Mouse (Mus musculus): ENCODE results near the gene Krtap31-2. TPM values are rescaled to one million over a fixed set of nuclear protein-coding genes. Genes with fewer than 3 reads are reported as not detected.

Krtap31-2 gene
- polyA plus RNA-seq (2012; rRNA removed) = not detected in 2 replicates

DNA sequence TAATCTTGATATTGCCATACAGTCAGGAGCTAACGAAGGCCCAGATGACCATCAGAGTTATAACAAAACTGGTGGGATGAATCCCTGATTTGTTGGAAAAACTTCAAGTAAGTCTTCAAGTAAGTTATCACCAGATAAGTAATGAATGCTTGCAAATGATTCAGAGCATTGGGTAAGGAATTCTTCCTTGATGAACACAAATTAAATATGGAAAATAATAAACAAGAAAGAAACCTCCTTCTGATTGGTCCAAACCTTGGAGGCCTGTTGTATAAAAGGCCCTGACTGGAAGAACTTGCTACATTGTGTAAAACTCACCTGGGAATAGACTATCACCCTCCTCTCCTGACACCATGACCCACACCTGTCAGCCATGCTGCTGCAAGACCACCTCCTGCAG is at the start of gene Krtap31-2:
Gene Krtap31-2 (plus strand): TSS at position 301 of the 400 bp plus-strand sequence.

DNA sequence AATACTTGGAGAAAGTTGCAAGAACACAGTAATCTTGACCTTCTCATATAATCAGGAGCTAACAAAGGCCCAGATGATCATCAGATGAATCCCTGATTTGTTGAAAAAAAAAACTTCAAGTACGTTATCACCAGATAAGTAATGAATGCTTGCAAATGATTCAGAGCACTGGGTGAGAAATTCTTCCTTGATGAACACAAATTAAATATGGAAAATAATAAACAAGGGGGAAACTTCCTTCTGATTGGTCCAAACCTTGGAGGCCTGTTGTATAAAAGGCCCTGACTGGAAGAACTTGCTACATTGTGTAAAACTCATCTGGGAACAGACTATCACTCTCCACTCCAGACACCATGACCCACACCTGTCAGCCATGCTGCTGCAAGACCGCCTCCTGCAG is 28.5 kb upstream of the Krtap31-2 start, which contains the start of gene Krtap31-1:
Gene Krtap31-1 (plus strand): TSS at position 301 of the 400 bp plus-strand sequence.

DNA sequence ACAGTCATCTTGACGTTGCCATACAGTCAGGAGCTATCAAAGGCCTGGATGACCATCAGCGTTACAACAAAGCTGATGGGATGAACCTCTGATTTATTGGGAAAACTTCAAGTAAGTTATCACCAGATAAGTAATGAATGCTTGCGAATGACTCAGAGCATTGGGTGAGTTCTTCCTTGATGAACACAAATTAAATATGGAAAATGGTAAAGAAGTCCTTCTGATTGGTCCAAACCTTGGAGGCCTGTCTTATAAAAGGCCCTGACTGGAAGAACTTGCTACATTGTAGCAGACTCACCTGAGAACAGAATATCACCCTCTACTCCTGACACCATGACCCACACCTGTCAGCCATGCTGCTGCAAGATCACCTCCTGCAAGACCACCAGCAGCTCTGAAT is 21.6 kb upstream of the Krtap31-2 start, which contains the start of gene Gm11565:
Gene Gm11565 (plus strand): TSS at position 301 of the 400 bp plus-strand sequence.

DNA sequence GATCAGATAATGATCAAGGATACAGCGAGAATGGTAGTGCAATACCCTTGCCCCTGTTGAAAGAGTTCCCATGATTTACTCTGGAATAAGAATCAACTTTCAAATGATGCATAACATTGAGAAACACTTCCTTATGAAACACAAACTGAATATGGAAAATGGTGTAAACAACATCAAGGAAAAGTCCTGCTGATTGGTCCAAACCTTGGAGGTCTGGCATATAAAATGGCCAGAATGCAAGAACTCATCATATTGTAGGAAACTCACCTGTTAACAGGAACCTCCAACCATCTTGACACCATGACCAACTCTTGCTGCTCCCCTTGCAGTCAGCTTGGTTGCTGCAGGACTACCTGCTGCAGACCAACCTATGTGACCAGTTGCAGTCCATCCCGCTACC is 12.1 kb downstream of the Krtap31-2 start, which contains the start of gene Krtap9-5:
Gene Krtap9-5 (plus strand): TSS at position 301 of the 400 bp plus-strand sequence.

DNA sequence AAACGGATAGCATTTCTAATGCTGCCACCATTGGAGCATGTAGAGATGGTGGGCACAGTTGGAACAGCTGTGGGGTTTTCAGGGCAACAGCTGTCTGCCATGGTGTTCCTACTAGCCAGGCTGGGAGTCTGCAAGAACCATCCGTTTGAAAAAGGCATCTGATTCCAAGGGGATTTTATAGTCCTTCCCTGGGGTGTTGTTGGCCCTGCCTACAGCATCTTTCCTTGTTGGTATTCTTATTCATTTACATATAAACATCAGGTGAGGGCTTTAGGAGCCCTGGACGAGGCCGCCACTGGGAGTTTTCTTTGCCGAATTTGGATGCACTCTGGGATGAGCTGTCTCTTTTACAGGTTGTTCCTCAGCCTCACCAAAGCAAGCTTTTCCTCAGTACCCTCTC is 42.9 kb downstream of the Krtap31-2 start, which contains the start of gene Krtap29-1:
Gene Krtap29-1 (minus strand): TSS at position 101 of the 400 bp plus-strand sequence.

DNA sequence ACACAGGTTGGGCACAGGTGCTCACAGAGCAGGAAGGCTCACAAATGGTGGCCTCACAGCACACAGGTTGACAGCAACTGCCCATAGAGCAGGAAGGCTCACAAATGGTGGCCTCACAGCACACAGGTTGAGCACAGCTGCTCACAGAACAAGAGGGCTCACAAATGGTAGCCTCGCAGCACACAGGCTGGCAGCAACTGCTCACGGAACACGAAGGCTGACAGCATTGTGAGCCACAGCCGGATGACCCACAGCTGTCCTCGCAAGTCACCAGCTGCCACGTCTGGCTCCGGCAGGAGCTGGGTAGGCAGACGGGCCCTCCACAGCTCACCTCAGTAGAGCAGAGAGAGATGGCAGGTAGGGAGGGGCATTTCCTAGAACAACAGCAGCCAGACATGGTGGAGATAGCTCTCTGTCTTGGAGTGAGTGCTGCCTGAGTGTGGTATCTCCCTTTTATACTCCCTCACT is 50.1 kb downstream of the Krtap31-2 start, which contains the start of gene Krtap16-1:
Gene Krtap16-1 (minus strand): TSS at position 418 of the 468 bp plus-strand sequence.

Other genes starting within 250 kb of the Krtap31-2 start
- gene Gm14190, start 245.6 kb upstream of the Krtap31-2 start, polyA plus RNA-seq (2012; rRNA removed) = not detected in 2 replicates
- not detected in 2 replicates for gene Gm14180, start 202.0 kb upstream of the Krtap31-2 start, polyA plus RNA-seq (2012; rRNA removed)
- not detected in 2 replicates for gene Gm11595, start 163.4 kb upstream of the Krtap31-2 start, polyA plus RNA-seq (2012; rRNA removed)
- not detected in 2 replicates for gene Krtap4-8, start 155.6 kb upstream of the Krtap31-2 start, polyA plus RNA-seq (2012; rRNA removed)
- not detected in 2 replicates for gene Krtap4-9, start 151.1 kb upstream of the Krtap31-2 start, polyA plus RNA-seq (2012; rRNA removed)
- not detected in 2 replicates for gene Gm11596, start 142.8 kb upstream of the Krtap31-2 start, polyA plus RNA-seq (2012; rRNA removed)
- gene Gm11569, start 137.4 kb upstream of the Krtap31-2 start, polyA plus RNA-seq (2012; rRNA removed) = not detected in 2 replicates
- not detected in 2 replicates for gene Gm11554, start 131.8 kb upstream of the Krtap31-2 start, polyA plus RNA-seq (2012; rRNA removed)
- not detected in 2 replicates for gene Krtap4-13, start 126.4 kb upstream of the Krtap31-2 start, polyA plus RNA-seq (2012; rRNA removed)
- not detected in 2 replicates for gene Gm11564, start 120.6 kb upstream of the Krtap31-2 start, polyA plus RNA-seq (2012; rRNA removed)
- gene 2300003K06Rik, start 98.2 kb upstream of the Krtap31-2 start, polyA plus RNA-seq (2012; rRNA removed) = not detected in 2 replicates
- 0.09 and 0.10 TPM in 2 replicates for gene Krtap4-16, start 84.7 kb upstream of the Krtap31-2 start, polyA plus RNA-seq (2012; rRNA removed)
- not detected in 2 replicates for gene Gm11568, start 78.4 kb upstream of the Krtap31-2 start, polyA plus RNA-seq (2012; rRNA removed)
- not detected in 2 replicates for gene Gm11559, start 71.8 kb upstream of the Krtap31-2 start, polyA plus RNA-seq (2012; rRNA removed)
- gene Krtap9-1, start 62.9 kb upstream of the Krtap31-2 start, polyA plus RNA-seq (2012; rRNA removed) = not detected in 2 replicates
- not detected in 2 replicates for gene Gm11567, start 57.1 kb upstream of the Krtap31-2 start, polyA plus RNA-seq (2012; rRNA removed)
- gene Krtap31-1, start 28.4 kb upstream of the Krtap31-2 start, polyA plus RNA-seq (2012; rRNA removed) = not detected in 2 replicates
- not detected in 2 replicates for gene Gm11565, start 21.5 kb upstream of the Krtap31-2 start, polyA plus RNA-seq (2012; rRNA removed)
- gene Krtap9-5, start 12.2 kb downstream of the Krtap31-2 start, polyA plus RNA-seq (2012; rRNA removed) = not detected in 2 replicates
- gene Krtap29-1, start 42.8 kb downstream of the Krtap31-2 start, polyA plus RNA-seq (2012; rRNA removed) = not detected in 2 replicates
- gene Krtap16-1, start 50.3 kb downstream of the Krtap31-2 start, polyA plus RNA-seq (2012; rRNA removed) = not detected in 2 replicates
- gene Krtap17-1, start 57.7 kb downstream of the Krtap31-2 start, polyA plus RNA-seq (2012; rRNA removed) = not detected in 2 replicates
- gene Krt33a, start 79.9 kb downstream of the Krtap31-2 start, polyA plus RNA-seq (2012; rRNA removed) = not detected in 2 replicates
- not detected in 2 replicates for gene Krt33b, start 93.6 kb downstream of the Krtap31-2 start, polyA plus RNA-seq (2012; rRNA removed)
- gene Krt34, start 105.3 kb downstream of the Krtap31-2 start, polyA plus RNA-seq (2012; rRNA removed) = not detected in 2 replicates
- not detected in 2 replicates for gene Krt31, start 114.3 kb downstream of the Krtap31-2 start, polyA plus RNA-seq (2012; rRNA removed)
- gene Krt32, start 151.9 kb downstream of the Krtap31-2 start, polyA plus RNA-seq (2012; rRNA removed) = not detected in 2 replicates
- gene Krt35, start 159.9 kb downstream of the Krtap31-2 start, polyA plus RNA-seq (2012; rRNA removed) = not detected in 2 replicates
- gene Krt36, start 169.3 kb downstream of the Krtap31-2 start, polyA plus RNA-seq (2012; rRNA removed) = not detected in 2 replicates
- 0.03 TPM in 1 of 2 replicates, not detected in the other for gene Krt13, start 185.3 kb downstream of the Krtap31-2 start, polyA plus RNA-seq (2012; rRNA removed)
- 0.07 and 0.50 TPM in 2 replicates for gene Krt15, start 199.6 kb downstream of the Krtap31-2 start, polyA plus RNA-seq (2012; rRNA removed)
- 1.4 and 4.5 TPM in 2 replicates for gene Krt19, start 212.4 kb downstream of the Krtap31-2 start, polyA plus RNA-seq (2012; rRNA removed)

Measured in liver, embryonic 14 days (tissue).